Mouse (Mus musculus) lung, adult 2 months (tissue): ENCODE measurements around the gene Pcolce.

Source experiments
- CTCF ChIP-seq: fragments of 200-500 bp; IDR thresholded peaks from 2 replicates; pipeline ENCODE4 v1.5.1; 2011; ENCODE audit warnings: mild to moderate bottlenecking, low read length, control low read depth; ENCODE audit not compliant: insufficient read depth
- POLR2A ChIP-seq: fragments of 200-500 bp; IDR thresholded peaks from 2 replicates; pipeline ENCODE4 v1.6.1; 2011; ENCODE audit warnings: low read depth, mild to moderate bottlenecking, control low read depth, low read length, borderline replicate concordance; ENCODE audit errors: extremely low read depth

DNA sequence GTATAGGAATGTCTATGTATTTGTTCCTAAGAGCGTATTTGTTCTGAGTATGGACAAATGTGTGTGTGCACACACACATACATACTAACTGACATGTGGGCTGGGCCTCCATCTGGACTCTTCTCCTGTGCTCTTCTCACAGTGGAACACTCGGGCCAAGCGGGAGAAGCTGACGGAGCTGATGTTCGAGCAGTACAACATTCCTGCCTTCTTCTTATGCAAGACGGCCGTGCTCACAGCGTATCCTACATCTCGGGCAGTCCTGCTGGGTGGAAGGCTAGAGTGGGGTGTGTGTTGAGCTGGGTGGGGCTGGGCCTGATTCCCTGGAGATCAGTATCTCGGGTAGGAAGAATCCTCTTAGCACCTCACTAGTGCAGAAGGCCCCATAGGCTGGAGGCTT lies 50.6 kb downstream of the Pcolce start:
- no peak for TF ChIP-seq CTCF
- no peak for TF ChIP-seq POLR2A
